Mouse (Mus musculus) lung, adult 2 months (tissue): ENCODE data around the gene Atp10a.

ENCODE experiments used
- CTCF ChIP-seq: fragments of 200-500 bp; IDR thresholded peaks from 2 replicates; pipeline ENCODE4 v1.5.1; 2011; ENCODE audit warnings: mild to moderate bottlenecking, low read length, control low read depth; ENCODE audit not compliant: insufficient read depth
- POLR2A ChIP-seq: fragments of 200-500 bp; IDR thresholded peaks from 2 replicates; pipeline ENCODE4 v1.6.1; 2011; ENCODE audit warnings: low read depth, mild to moderate bottlenecking, control low read depth, low read length, borderline replicate concordance; ENCODE audit errors: extremely low read depth

GRCm38 (mm10) chr7:58759265-58759664 is 103.3 kb downstream of the Atp10a start:
- TF ChIP-seq POLR2A (no peak), CTCF (no peak)
